Mouse (Mus musculus): Measurements from ENCODE around the gene Nkiras2.
"Not testable (repeated sequence)": the region's sequence is repeated elsewhere in the genome, so short reads cannot be mapped to it uniquely, and the experiment has no call there.

The Nkiras2 gene

GRCm38 (mm10) chr11:100618761-100619484 lies at the start of gene Nkiras2:
Gene Nkiras2 (plus strand): TSS chr11:100619244.
- no peak for DNase-seq

- DNase-seq, result no peak
Observed at GRCm38 (mm10) chr11:100569789-100570188, 49.3 kb upstream of the Nkiras2 start.

- DNase-seq, result peak; percentile 79
Observed at GRCm38 (mm10) chr11:100570430-100571201, 48.4 kb upstream of the Nkiras2 start.

- peak; percentile 73 for DNase-seq
Observed at GRCm38 (mm10) chr11:100571202-100571567, 47.9 kb upstream of the Nkiras2 start.

GRCm38 (mm10) chr11:100574188-100574587 lies 44.9 kb upstream of the Nkiras2 start:
- no peak for DNase-seq

- peak; percentile 72 for DNase-seq
Observed at GRCm38 (mm10) chr11:100574708-100575483, 44.1 kb upstream of the Nkiras2 start, which contains the start of gene Cnp. Gene Cnp (plus strand): TSS chr11:100574904.

- DNase-seq, result peak; percentile 72
Observed at GRCm38 (mm10) chr11:100575484-100575855, 43.6 kb upstream of the Nkiras2 start.

- DNase-seq, result no peak
Observed at GRCm38 (mm10) chr11:100576256-100576655, 42.8 kb upstream of the Nkiras2 start.

- no peak for DNase-seq
Observed at GRCm38 (mm10) chr11:100577852-100578599, 41.0 kb upstream of the Nkiras2 start.

GRCm38 (mm10) chr11:100579116-100579799 lies 39.8 kb upstream of the Nkiras2 start:
- no peak for DNase-seq

- no peak for DNase-seq
Observed at GRCm38 (mm10) chr11:100580275-100580674, 38.8 kb upstream of the Nkiras2 start.

- DNase-seq, result peak; percentile 61
Observed at GRCm38 (mm10) chr11:100581756-100582155, 37.3 kb upstream of the Nkiras2 start.

GRCm38 (mm10) chr11:100582413-100582812 lies 36.6 kb upstream of the Nkiras2 start:
- not testable (repeated sequence) for DNase-seq

GRCm38 (mm10) chr11:100582836-100583235 lies 36.2 kb upstream of the Nkiras2 start:
- DNase-seq, result no peak

GRCm38 (mm10) chr11:100584561-100584961 lies 34.5 kb upstream of the Nkiras2 start:
- no peak for DNase-seq

- no peak for DNase-seq
Observed at GRCm38 (mm10) chr11:100585148-100585547, 33.9 kb upstream of the Nkiras2 start.

GRCm38 (mm10) chr11:100588462-100588861 lies 30.6 kb upstream of the Nkiras2 start:
- no peak for DNase-seq

GRCm38 (mm10) chr11:100592346-100593046 lies 26.5 kb upstream of the Nkiras2 start:
- DNase-seq, result no peak

GRCm38 (mm10) chr11:100594608-100595007 lies 24.4 kb upstream of the Nkiras2 start:
- DNase-seq, result no peak

- DNase-seq, result no peak
Observed at GRCm38 (mm10) chr11:100595533-100595932, 23.5 kb upstream of the Nkiras2 start.

- no peak for DNase-seq
Observed at GRCm38 (mm10) chr11:100598074-100598473, 21.0 kb upstream of the Nkiras2 start.
